Mouse (Mus musculus) megakaryocyte, embryonic 14.5 days (primary cell): ENCODE measurements around the gene C2cd4c.

Experiments used
- FLI1 ChIP-seq: IDR thresholded peaks from 2 replicates; pipeline ENCODE4 v1.6.1; 2012; ENCODE audit warnings: low read length, inconsistent platforms, mixed read lengths
- GATA1 ChIP-seq: IDR thresholded peaks from 3 replicates; pipeline ENCODE4 v1.6.1; 2012; ENCODE audit warnings: mixed read lengths, low read length, inconsistent platforms, borderline replicate concordance

- no peak for TF ChIP-seq GATA1
- TF ChIP-seq FLI1: no peak
Observed at GRCm38 (mm10) chr10:79607892-79608291, 5.9 kb downstream of the C2cd4c start.
